Mouse (Mus musculus): ENCODE measurements at regions not wholly inside any gene's neighbourhood (a gene's known extent, or its start where the extent isn't known, plus 50 kb on each side); places are given as distances from the start of the nearest gene placed in this dataset.

DNA sequence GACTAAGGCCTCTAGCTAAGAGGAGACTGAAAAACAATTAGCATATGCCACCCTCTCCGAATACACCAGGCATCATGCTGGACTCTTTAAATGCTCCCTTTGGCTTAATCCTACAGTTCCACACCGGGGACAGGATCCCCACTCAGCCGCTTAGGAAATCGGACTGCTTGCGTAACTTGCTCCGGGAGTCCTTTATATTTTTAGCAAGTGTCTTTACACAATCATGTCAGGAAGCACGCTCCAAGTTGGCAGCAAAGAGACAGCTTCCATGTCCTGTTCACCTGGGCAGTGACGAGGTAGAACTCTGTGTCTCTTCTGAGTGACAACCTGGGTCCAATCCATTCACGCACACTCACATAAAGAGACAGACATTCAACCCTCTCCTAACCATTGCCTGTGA lies 92.4 kb upstream of the Lef1 start:
- Histone ChIP-seq H3K4me3 (ENCODE audit: insufficient read depth, low read length) (no peak overlapping the region), H3K4me1 (ENCODE audit: control insufficient read depth, insufficient read depth, low read length) (no peaks in the 10 kb centered on the region), H3K27ac (ENCODE audit: insufficient read depth, low read length) (no peak overlapping the region)
- TF ChIP-seq CTCF (IDR thresholded peaks at IDR 0.05; ENCODE audit: borderline replicate concordance, insufficient read depth, low read length), result no peak
- no peak for TF ChIP-seq POLR2A (IDR thresholded peaks at IDR 0.05; ENCODE audit: low read depth, low read length)

DNA sequence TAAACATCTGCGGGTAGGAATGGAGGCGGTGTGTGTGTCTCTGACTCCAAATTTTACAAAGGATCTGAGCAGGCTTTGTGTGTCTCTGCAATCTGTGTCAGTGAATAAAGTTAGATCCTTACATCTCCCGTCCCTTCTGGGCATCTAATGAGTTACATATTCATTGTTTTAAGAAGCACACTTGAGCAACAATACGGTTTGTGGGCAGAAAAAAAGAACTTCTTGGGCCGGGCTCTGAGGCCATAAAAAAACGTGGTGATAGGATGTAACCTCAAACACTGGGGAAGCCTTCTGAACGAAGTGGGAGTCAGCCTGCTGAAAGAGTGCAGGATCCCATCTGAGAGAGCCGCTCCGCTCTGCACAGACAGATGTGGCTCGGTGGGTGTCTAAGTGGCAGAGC lies 94.2 kb upstream of the Lef1 start:
- Histone ChIP-seq H3K4me3 (ENCODE audit: insufficient read depth, low read length) (no peak overlapping the region), H3K27ac (ENCODE audit: insufficient read depth, low read length) (no peak overlapping the region), H3K4me1 (ENCODE audit: control insufficient read depth, insufficient read depth, low read length) (no peaks in the 10 kb centered on the region)
- TF ChIP-seq CTCF (IDR thresholded peaks at IDR 0.05; ENCODE audit: borderline replicate concordance, insufficient read depth, low read length) (no peak), POLR2A (IDR thresholded peaks at IDR 0.05; ENCODE audit: low read depth, low read length) (no peak)

DNA sequence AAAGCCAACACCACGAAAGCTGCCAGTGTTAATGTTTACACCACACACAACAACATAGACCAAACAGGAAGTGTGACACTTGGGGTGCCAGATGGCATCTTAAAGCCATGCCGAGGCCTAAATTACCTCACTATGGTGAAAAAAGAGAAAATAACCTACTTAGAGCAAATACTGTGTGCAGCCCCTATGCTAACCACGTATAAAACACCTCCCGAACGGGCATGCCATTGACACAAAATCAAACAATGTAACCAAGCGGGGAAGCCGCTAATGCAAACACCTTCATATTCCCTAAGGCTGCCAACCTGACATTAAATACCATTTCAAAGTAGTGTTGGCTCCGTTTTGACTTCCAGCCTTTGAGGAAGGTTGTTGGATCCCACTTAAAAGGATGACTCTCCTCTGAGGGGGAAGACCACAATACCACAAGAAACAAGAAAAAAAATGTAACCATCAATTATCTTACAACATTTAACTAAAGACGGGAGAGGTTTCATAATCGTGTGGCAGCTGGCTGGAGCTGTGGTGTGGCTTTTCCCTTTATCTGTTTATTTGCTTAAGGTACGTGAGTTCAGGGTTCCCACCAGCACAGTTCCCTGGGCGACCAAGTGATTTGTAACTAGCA lies 96.1 kb upstream of the Lef1 start:
- Histone ChIP-seq H3K27ac (ENCODE audit: insufficient read depth, low read length) (no peak overlapping the region), H3K4me3 (ENCODE audit: insufficient read depth, low read length) (no peak overlapping the region), H3K4me1 (ENCODE audit: control insufficient read depth, insufficient read depth, low read length) (no peaks in the 10 kb centered on the region)
- TF ChIP-seq CTCF (IDR thresholded peaks at IDR 0.05; ENCODE audit: borderline replicate concordance, insufficient read depth, low read length) (no peak), POLR2A (IDR thresholded peaks at IDR 0.05; ENCODE audit: low read depth, low read length) (no peak)

DNA sequence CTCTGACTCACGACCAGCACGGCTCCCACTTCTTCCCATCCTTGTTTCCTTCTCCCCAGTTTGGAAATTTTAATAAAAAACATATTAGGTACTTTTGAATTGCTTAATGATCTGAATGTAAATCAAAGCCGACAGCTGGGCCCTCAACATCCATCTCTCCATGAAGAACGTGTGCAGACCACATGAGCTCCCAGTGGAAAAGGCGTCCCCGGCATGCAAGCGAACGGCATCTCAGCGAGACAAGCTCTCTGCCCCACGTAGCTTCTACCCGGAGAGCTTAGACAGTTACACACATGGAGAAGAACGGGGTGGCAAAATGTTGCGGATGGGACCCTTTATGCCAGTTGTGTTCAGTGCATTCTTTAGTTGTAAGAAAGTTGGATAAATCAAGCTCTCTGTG lies 109.6 kb upstream of the Lef1 start:
- H3K4me3 ChIP-seq (ENCODE audit: insufficient read depth, low read length), result no peak overlapping the region
- TF ChIP-seq CTCF (IDR thresholded peaks at IDR 0.05; ENCODE audit: borderline replicate concordance, insufficient read depth, low read length) (no peak), POLR2A (IDR thresholded peaks at IDR 0.05; ENCODE audit: low read depth, low read length) (no peak)
- no peaks in the 10 kb centered on the region for H3K4me1 ChIP-seq (ENCODE audit: control insufficient read depth, insufficient read depth, low read length)
- no peak overlapping the region for H3K27ac ChIP-seq (ENCODE audit: insufficient read depth, low read length)

DNA sequence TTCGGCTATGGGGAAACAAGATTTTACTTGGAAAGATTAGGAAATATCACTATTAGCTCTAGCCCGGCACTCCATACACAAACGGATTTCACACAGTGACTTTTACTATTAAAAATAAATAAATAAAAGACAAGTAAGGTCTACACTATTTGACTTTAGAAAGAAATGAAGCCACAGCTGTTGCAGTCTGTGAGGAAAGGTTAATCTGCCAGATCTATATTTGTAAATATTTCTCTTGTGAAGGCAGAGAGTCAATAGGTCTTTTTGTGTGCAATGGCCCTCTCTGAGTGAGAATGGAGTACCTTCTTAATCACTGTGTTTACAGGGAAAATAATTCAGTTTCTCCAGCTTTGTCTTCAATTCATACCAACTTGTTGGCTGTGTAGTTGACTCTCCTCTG lies 110.0 kb upstream of the Lef1 start:
- H3K4me1 ChIP-seq (ENCODE audit: control insufficient read depth, insufficient read depth, low read length), result no peaks in the 10 kb centered on the region
- TF ChIP-seq POLR2A (IDR thresholded peaks at IDR 0.05; ENCODE audit: low read depth, low read length) (no peak), CTCF (IDR thresholded peaks at IDR 0.05; ENCODE audit: borderline replicate concordance, insufficient read depth, low read length) (no peak)
- no peak overlapping the region for H3K27ac ChIP-seq (ENCODE audit: insufficient read depth, low read length)
- no peak overlapping the region for H3K4me3 ChIP-seq (ENCODE audit: insufficient read depth, low read length)

DNA sequence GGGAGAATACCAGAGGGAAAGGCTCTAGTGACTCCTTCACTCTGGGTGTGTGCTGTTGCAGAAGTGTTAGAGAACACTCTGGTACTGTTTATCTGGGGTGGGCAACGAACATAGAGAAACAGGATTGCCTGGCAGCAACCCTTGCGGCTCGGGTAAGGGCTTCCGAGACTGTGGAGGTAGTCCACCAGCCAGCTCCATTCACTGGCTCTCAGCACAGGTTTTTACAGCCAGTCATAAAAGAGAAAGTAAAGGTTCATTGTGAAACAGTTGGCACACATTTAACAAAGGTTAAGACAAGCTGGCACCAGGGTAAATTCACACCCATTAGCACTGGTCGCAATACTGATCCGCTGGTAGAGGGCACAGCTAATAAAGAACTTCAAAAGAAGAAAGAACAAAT lies 110.5 kb upstream of the Lef1 start:
- no peak overlapping the region for H3K27ac ChIP-seq (ENCODE audit: insufficient read depth, low read length)
- H3K4me3 ChIP-seq (ENCODE audit: insufficient read depth, low read length), result no peak overlapping the region
- no peaks in the 10 kb centered on the region for H3K4me1 ChIP-seq (ENCODE audit: control insufficient read depth, insufficient read depth, low read length)
- TF ChIP-seq POLR2A (IDR thresholded peaks at IDR 0.05; ENCODE audit: low read depth, low read length) (no peak), CTCF (IDR thresholded peaks at IDR 0.05; ENCODE audit: borderline replicate concordance, insufficient read depth, low read length) (no peak)

DNA sequence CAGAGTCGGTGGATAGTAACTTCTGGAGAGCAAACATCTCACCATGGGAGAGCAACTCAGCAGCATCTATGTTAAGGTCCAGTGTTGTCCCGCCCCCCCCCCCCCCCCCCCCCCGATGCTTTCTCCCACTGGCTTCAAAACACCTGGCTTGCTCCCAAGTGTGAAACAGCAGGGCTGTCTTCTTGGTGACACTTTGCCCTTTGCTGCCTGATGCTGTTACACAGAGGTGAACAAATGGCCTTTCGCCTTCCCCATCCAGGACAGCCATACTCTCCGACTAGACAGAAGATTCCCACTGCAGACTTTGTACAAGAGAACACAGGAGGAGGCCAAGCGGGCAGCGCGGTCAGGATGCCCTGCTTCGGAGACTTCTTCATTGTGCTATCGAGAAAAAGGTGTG lies 111.8 kb upstream of the Lef1 start:
- no peak overlapping the region for H3K27ac ChIP-seq (ENCODE audit: insufficient read depth, low read length)
- no peaks in the 10 kb centered on the region for H3K4me1 ChIP-seq (ENCODE audit: control insufficient read depth, insufficient read depth, low read length)
- no peak for TF ChIP-seq CTCF (IDR thresholded peaks at IDR 0.05; ENCODE audit: borderline replicate concordance, insufficient read depth, low read length)
- no peak for TF ChIP-seq POLR2A (IDR thresholded peaks at IDR 0.05; ENCODE audit: low read depth, low read length)
- H3K4me3 ChIP-seq (ENCODE audit: insufficient read depth, low read length), result no peak overlapping the region

DNA sequence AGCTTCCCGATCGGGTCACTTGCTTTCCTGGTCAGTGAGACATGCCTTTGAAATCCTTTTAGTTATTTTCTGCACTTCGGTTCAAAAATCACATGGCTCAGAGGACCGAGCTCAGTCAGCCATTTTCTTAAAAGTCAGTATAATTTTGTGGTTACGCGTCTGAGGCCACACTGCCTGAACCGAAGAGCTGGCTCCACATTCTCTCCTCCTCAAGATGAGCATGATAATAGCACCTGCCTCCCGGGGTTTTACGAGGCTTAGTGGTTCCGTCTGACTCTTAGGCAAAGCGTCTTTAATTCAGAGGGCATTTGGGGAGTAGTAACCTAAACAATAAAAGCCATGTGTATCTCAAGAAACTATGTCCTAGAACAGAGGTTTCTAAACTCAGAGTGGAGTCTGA lies 113.5 kb upstream of the Lef1 start:
- no peak for TF ChIP-seq POLR2A (IDR thresholded peaks at IDR 0.05; ENCODE audit: low read depth, low read length)
- TF ChIP-seq CTCF (IDR thresholded peaks at IDR 0.05; ENCODE audit: borderline replicate concordance, insufficient read depth, low read length), result no peak
- no peak overlapping the region for H3K4me3 ChIP-seq (ENCODE audit: insufficient read depth, low read length)
- no peak overlapping the region for H3K27ac ChIP-seq (ENCODE audit: insufficient read depth, low read length)
- no peaks in the 10 kb centered on the region for H3K4me1 ChIP-seq (ENCODE audit: control insufficient read depth, insufficient read depth, low read length)

DNA sequence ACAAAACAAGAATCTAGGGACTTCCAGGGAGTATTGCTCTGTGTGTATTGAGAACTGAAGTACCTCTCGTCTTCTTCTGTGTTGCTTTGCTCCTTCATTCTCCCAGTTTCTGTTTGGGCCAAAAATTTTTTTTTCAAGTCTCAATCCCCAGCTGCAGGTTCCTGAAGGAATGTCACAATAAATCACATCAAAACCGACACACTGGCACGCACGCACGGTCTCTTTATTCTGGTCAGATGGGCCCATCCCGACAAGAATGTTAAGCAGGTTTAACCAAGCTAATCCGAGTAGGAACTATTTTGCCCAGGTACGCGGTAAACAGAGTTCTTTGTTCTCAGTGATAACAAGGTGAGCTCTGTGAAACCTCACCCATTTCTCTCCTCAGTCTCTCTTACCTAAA lies 118.3 kb upstream of the Lef1 start:
- TF ChIP-seq CTCF (IDR thresholded peaks at IDR 0.05; ENCODE audit: borderline replicate concordance, insufficient read depth, low read length) (no peak), POLR2A (IDR thresholded peaks at IDR 0.05; ENCODE audit: low read depth, low read length) (no peak)
- Histone ChIP-seq H3K27ac (ENCODE audit: insufficient read depth, low read length) (no peak overlapping the region), H3K4me3 (ENCODE audit: insufficient read depth, low read length) (no peak overlapping the region), H3K4me1 (ENCODE audit: control insufficient read depth, insufficient read depth, low read length) (no peaks in the 10 kb centered on the region)

DNA sequence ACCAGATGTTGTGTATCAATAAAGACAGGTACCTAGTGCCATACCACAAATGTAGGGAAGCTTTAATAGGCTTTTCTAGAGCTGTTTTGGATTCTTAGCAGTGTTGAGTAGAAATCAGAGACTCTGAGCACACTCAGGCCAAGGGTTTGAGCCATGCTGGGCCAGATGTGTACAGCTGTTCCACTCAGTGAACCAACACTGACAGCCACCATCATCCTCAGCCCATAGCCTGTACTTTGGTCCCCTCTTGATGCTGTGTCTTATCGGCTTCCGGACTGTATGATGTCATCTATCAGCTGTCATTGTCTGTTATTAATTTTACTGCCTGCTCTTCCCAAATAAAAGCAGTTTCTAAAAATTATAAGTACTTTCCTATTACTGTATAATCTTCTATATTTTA lies 123.6 kb upstream of the Lef1 start:
- Histone ChIP-seq H3K4me1 (ENCODE audit: control insufficient read depth, insufficient read depth, low read length) (no peaks in the 10 kb centered on the region), H3K4me3 (ENCODE audit: insufficient read depth, low read length) (no peak overlapping the region), H3K27ac (ENCODE audit: insufficient read depth, low read length) (no peak overlapping the region)
- no peak for TF ChIP-seq POLR2A (IDR thresholded peaks at IDR 0.05; ENCODE audit: low read depth, low read length)
- TF ChIP-seq CTCF (IDR thresholded peaks at IDR 0.05; ENCODE audit: borderline replicate concordance, insufficient read depth, low read length), result no peak

DNA sequence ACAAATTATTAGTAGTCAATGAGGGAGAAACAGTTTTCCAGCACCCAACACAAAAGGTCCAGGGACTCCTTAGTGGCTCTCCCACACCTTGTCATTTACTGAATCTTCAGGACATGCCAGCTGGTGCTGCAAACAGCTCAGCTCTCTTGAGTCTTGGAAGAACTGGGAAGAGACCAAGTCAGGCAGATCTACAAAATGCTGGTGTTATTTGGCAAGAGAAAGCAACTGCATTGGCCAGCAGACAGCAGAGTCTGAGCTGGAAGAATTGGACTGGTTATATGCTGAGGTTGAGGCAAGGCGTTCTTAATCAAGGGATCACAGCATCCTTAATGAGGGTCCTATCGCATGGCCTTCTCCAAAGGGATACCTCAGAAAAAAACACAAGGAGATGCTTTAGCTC lies 124.2 kb upstream of the Lef1 start:
- TF ChIP-seq CTCF (IDR thresholded peaks at IDR 0.05; ENCODE audit: borderline replicate concordance, insufficient read depth, low read length) (no peak), POLR2A (IDR thresholded peaks at IDR 0.05; ENCODE audit: low read depth, low read length) (no peak)
- H3K4me1 ChIP-seq (ENCODE audit: control insufficient read depth, insufficient read depth, low read length), result no peaks in the 10 kb centered on the region
- no peak overlapping the region for H3K27ac ChIP-seq (ENCODE audit: insufficient read depth, low read length)

More for the DNA sequence above, 124.2 kb upstream of the Lef1 start:
- no peak overlapping the region for H3K4me3 ChIP-seq (ENCODE audit: insufficient read depth, low read length)

All from embryonic fibroblast, embryonic 13.5 days (primary cell).